Mouse (Mus musculus) heart, postnatal 0 days (tissue): ENCODE measurements around the gene Dnajc16.

Experiments used
- CTCF ChIP-seq: IDR thresholded peaks from 2 replicates; pipeline ENCODE4 v1.5.1; 2016; ENCODE audit warnings: antibody characterized with exemption, control low read depth, low read depth
- EP300 ChIP-seq: IDR thresholded peaks from 2 replicates; pipeline ENCODE4 v1.6.1; 2016; ENCODE audit warnings: antibody characterized with exemption, low read depth

DNA sequence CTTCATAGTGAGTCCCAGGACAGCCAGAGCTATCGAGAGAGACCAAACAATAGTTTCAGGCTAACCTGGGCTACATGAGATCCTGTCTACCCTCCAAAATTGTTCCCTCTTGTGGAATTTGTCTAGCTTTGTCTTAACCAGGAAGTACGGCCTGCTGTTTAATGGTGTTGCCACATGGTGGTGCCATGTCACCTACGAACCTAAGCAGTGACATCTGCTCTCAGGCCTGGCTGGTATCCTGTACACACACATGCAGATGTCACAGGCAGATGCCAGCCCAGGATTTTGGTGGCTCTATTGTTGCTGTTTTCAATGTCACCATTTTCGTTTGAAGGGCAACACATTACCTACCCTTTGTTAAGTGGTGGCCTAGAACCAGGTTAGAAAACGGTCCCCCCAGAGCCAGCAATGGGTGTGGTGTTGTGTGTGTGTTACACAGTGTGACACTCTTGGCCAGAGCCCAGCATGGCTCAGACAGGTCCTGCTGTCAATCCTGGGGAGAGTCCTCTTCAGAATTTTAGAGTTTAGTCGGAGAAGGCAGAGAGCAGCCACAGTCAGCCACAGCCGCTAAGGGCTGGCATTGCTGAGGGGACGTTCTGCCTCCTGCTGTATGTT lies 19.2 kb upstream of the Dnajc16 start:
- TF ChIP-seq CTCF = peak; percentile 81
- TF ChIP-seq EP300 = no peak
